Mouse (Mus musculus) kidney, adult 2 months (tissue): ENCODE data around the gene Slc22a14. TPM values are rescaled to one million over a fixed set of nuclear protein-coding genes. Genes with fewer than 3 reads are reported as not detected.
"Not testable (repeated sequence)": the region's sequence is repeated elsewhere in the genome, so short reads cannot be mapped to it uniquely, and the experiment has no call there.

Experiments
- DNase-seq: peaks from one replicate; pipeline ENCODE4 v3.0.0; 2021
- H3K27ac ChIP-seq: fragments of 200-500 bp; 2 replicates; pipeline ENCODE4 v1.5.1; 2012; ENCODE audit warnings: low read depth, low read length, control low read depth, inconsistent platforms; ENCODE audit not compliant: insufficient read depth
- H3K27me3 ChIP-seq: fragments of 200-500 bp; replicated peaks from 2 replicates; pipeline ENCODE4 v1.6.1; 2012; ENCODE audit warnings: mild to moderate bottlenecking, moderate library complexity, low read length, inconsistent platforms; ENCODE audit not compliant: control insufficient read depth, insufficient read depth
- H3K36me3 ChIP-seq: fragments of 200-500 bp; 2 replicates; pipeline ENCODE4 v1.6.1; 2012; ENCODE audit warnings: mild to moderate bottlenecking, moderate library complexity, low read length, inconsistent platforms; ENCODE audit not compliant: control insufficient read depth, insufficient read depth
- H3K4me1 ChIP-seq: fragments of 200-500 bp; 2 replicates; pipeline ENCODE4 v1.6.1; 2011; ENCODE audit warnings: low read length; ENCODE audit not compliant: control insufficient read depth, insufficient read depth
- H3K4me3 ChIP-seq: fragments of 200-500 bp; 2 replicates; pipeline ENCODE4 v1.5.1; 2011; ENCODE audit warnings: mild to moderate bottlenecking, low read depth, low read length, control low read depth; ENCODE audit not compliant: insufficient read depth
- CTCF ChIP-seq: fragments of 200-500 bp; conservative IDR thresholded peaks from 2 replicates; pipeline ENCODE4 v1.5.1; 2011; ENCODE audit warnings: low read depth, mild to moderate bottlenecking, control low read depth, low read length, moderate library complexity, mixed read lengths; ENCODE audit not compliant: insufficient read depth, insufficient read length
- POLR2A ChIP-seq: fragments of 200-500 bp; IDR thresholded peaks from one replicate; pipeline ENCODE4 v1.6.1; 2011; ENCODE audit warnings: low read depth, low read length, control low read depth
- WGBS: fragments of 180-500 bp; shearing (Covaris S2); methylation state at CpG from one replicate; pipeline ENCODE4 v1.1.7; 2018; 5-methylcytosine and 5-hydroxymethylcytosine counted together
- polyA plus RNA-seq: library from polyadenylated mRNA; depleted of rRNA; stranded (reverse); fragments of >200 nt; gene quantifications from 2 replicates; pipeline ENCODE4 v1.2.3, GENCODE M21; 2012

Slc22a14 gene
- polyA plus RNA-seq, 1 experiment, result 1.7 TPM

DNA sequence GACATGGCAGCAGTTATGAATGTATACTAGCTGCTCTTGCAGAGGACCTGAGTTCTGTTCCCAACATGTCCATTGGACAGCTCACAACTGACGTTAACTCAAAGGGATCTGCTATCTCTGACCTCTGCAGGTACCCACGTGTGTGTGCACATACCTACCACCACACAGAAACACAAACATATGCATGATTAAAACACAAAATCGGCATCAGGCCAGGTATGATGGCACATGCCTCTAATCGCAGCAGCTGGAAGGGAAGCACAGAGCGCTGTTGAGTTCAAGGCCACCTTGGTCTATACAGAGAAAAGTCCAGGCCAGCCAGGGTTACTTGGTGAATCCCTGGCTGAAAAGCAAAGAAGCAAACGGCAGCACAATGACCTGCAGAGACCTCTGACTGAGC lies 67.7 kb downstream of the Slc22a14 start:
- Histone ChIP-seq H3K36me3 (no peaks in the 10 kb centered on the region), H3K27me3 (no peaks in the 10 kb centered on the region), H3K4me1 (peaks cover 3% of the 10 kb centered on the region; the same call in 1 of the 2 replicates), H3K4me3 (no peak overlapping the region), H3K27ac (no peak overlapping the region)
- WGBS, result 76% methylated on average over 6 of the region's 6 CpGs
- TF ChIP-seq CTCF, result no peak
- TF ChIP-seq POLR2A, result no peak
- peak; percentile 25 for DNase-seq

DNA sequence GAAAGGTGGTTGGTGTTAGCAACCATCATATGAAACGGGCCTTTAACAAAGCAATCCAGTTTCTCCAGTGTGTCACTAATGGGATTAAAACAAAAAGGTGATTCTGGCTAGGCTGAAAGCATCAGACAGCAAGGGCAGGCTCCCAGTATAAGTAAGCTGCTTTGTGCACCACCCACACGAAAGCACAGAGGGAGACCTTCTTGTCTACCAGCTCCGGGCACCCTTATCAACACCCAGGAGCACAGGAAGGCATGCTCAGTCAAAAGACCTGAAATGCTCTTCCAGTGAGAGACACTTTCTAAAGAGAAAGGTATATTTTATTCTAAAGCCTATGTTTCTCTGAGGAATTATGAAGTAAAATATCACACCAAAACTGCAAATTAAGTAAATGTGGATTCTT lies 74.6 kb downstream of the Slc22a14 start:
- Histone ChIP-seq H3K4me3 (no peak overlapping the region), H3K27ac (no peak overlapping the region), H3K27me3 (no peaks in the 10 kb centered on the region), H3K36me3 (no peaks in the 10 kb centered on the region), H3K4me1 (no peaks in the 10 kb centered on the region; the same call in 1 of the 2 replicates)
- WGBS, result 94% methylated on average over 3 of the region's 3 CpGs
- TF ChIP-seq POLR2A (no peak), CTCF (no peak)
- DNase-seq, result no peak

DNA sequence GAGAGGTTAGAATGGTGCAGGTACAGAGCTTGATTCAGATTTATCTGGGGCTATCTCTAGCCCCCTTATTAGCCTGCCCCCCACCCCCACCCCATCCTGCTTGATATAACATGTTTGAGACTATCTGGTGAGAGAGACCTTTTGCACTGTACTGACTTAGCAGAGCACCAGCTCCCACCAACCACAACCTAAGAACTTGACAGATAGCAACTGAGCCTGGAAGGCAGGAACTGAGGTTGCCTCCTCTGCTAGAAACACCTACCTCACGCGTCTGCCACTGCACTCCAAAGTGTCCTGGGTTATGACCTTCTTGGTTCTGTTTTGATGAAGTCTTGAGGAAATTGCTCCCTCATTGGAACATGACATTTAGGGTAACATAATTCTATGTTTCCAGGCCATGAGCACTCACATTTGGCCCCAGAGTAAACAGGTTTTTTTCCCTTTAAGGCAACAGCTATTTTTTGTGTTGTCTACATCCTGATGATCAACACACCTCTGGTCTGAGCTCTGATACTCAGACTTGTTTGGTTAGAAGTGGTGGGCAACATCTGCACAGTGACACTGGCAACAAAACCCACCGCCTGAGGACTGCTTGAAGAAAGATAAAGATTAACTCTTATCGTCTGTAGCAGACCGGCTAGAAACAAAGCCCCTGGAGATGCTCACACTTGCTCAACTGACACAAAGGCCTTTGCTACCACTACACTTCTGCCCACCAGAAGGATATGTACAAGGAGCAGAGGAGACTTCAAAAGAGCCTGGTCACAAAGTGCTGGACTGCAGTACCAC lies 84.3 kb downstream of the Slc22a14 start:
- WGBS, result 87% methylated on average over 5 of the region's 5 CpGs
- TF ChIP-seq POLR2A (no peak), CTCF (no peak)
- no peak overlapping the region for H3K4me3 ChIP-seq

DNA sequence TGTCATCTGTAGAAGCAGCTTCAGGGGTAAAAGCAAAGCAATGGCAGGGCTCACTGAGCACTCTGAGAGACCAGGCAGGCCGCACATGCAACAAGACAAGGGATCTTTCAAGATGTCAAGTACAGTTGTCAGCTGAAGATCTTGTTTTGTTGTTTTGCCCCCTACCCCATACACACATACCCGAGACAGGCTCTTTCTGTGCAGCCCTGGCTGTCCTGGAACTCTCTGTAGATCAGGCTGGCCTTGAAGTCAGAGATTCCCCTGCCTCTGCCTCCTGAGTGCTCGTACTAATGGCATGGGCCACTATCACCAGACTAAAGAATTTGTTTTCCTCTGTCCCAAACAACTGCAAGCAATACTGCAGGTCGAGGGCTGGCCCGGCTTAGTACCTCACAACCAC lies 87.3 kb downstream of the Slc22a14 start:
- no peak for TF ChIP-seq POLR2A
- no peak for TF ChIP-seq CTCF
- Histone ChIP-seq H3K27me3 (no peaks in the 10 kb centered on the region), H3K4me3 (no peak overlapping the region), H3K4me1 (0 out of 2 replicates have a peak, but pooled peaks cover 6% of the 10 kb centered on the region), H3K27ac (no peak overlapping the region), H3K36me3 (no peaks in the 10 kb centered on the region)
- DNase-seq, result no peak
- WGBS, result 96% methylated on average over 5 of the region's 5 CpGs

More for the DNA sequence above, 84.3 kb downstream of the Slc22a14 start:
- Histone ChIP-seq H3K27ac (no peak overlapping the region), H3K27me3 (no peaks in the 10 kb centered on the region), H3K36me3 (peaks cover 2% of the 10 kb centered on the region; the same call in 1 of the 2 replicates), H3K4me1 (0 out of 2 replicates have a peak, but pooled peaks cover 2% of the 10 kb centered on the region)
- DNase-seq, result no peak

DNA sequence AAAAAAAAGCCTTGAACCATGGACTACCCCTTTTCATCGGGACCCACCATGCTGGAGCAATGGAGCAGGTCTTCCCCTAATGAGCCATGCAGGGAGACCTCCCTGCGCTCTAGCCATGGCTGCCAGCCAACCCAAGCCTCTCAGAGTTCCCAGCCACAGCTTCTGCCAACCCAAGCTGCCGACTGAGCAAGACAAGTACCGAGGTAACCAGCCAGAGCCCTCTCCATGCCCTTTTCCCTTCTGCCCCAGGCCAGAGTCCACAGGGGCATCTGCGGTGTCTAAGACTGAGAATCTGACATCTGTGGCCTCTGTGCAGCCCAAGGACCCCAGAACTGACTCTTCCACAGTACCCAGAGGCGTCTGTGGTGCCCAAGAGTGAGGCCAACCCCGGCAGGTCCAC lies 89.0 kb downstream of the Slc22a14 start:
- Histone ChIP-seq H3K27ac (peak overlapping the region; percentile 76), H3K4me1 (0 out of 2 replicates have a peak, but pooled peaks cover 6% of the 10 kb centered on the region), H3K4me3 (no peak overlapping the region), H3K36me3 (no peaks in the 10 kb centered on the region), H3K27me3 (no peaks in the 10 kb centered on the region)
- peak; percentile 93 for DNase-seq
- TF ChIP-seq CTCF (no peak), POLR2A (no peak)
- 54% methylated on average over 7 of the region's 7 CpGs for WGBS

DNA sequence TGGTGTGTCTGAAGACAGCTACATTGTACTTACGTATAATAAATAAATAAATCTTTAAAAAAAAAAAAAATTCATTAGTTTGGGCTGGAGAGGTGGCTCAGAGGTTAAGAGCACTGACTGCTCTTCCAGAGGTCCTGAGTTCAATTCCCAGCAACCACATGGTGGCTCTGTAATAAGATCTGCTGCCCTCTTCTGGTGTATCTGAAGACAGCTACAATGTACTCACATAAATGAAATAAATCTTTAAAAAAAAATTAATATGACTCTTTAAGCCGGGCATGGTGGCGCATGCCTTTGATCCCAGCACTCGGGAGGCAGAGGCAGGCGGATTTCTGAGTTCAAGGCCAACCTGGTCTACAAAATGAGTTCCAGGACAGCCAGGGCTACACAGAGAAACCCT lies 90.5 kb downstream of the Slc22a14 start:
- not testable (repeated sequence) for H3K4me1 ChIP-seq, H3K4me3 ChIP-seq, H3K27me3 ChIP-seq, H3K27ac ChIP-seq, H3K36me3 ChIP-seq
- 87% methylated on average over 5 of the region's 5 CpGs for WGBS
- peak; percentile 12 for DNase-seq

DNA sequence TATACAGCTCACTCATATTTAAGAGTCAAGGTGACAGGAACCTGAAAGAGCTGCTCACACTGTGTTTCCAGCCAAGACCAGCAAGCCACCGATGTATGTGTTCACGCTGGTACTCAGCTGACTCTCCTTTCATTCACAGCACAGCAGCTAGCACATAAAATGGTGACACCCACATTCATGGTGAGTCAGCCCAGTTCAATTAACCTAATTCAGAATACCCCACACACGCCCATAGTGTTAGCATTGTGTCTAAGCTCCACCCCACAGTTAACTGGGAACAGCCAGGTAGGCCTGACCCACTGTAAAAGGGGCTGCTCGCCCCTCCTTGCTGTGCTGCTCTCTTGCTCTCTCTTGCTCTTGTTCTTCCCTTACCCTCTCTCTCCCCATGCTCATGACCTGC lies 93.9 kb downstream of the Slc22a14 start:
- no peaks in the 10 kb centered on the region for H3K27me3 ChIP-seq
- H3K4me3 ChIP-seq, result no peak overlapping the region
- no peak overlapping the region for H3K27ac ChIP-seq
- no peak for DNase-seq
- WGBS, result 76% methylated on average over 4 of the region's 4 CpGs
- no peak for TF ChIP-seq CTCF
- TF ChIP-seq POLR2A, result no peak
- peaks cover 2% of the 10 kb centered on the region; the same call in 1 of the 2 replicates for H3K36me3 ChIP-seq
- H3K4me1 ChIP-seq, result 0 out of 2 replicates have a peak, but pooled peaks cover 4% of the 10 kb centered on the region
